Mouse (Mus musculus) embryonic fibroblast, embryonic 13.5 days (primary cell): ENCODE measurements around the gene Arf6.
"Not testable (repeated sequence)": the region's sequence is repeated elsewhere in the genome, so short reads cannot be mapped to it uniquely, and the experiment has no call there.

ENCODE experiments used
- CTCF ChIP-seq: IDR thresholded peaks from 2 replicates; pipeline ENCODE4 v1.5.1; 2011; ENCODE audit warnings: mild to moderate bottlenecking, control low read depth, low read length, moderate library complexity, borderline replicate concordance; ENCODE audit not compliant: insufficient read depth
- POLR2A ChIP-seq: IDR thresholded peaks from 2 replicates; pipeline ENCODE4 v1.6.1; 2011; ENCODE audit warnings: low read depth, mild to moderate bottlenecking, control low read depth, low read length, moderate library complexity

GRCm38 (mm10) chr12:69377636-69378035 lies 5.7 kb downstream of the Arf6 start:
- not testable (repeated sequence) for TF ChIP-seq CTCF, POLR2A
